Mouse (Mus musculus) kidney, adult 2 months (tissue): ENCODE data around the gene Cdk12.

Experiments
- CTCF ChIP-seq: fragments of 200-500 bp; conservative IDR thresholded peaks from 2 replicates; pipeline ENCODE4 v1.5.1; 2011; ENCODE audit warnings: low read depth, mild to moderate bottlenecking, control low read depth, low read length, moderate library complexity, mixed read lengths; ENCODE audit not compliant: insufficient read depth, insufficient read length
- POLR2A ChIP-seq: fragments of 200-500 bp; IDR thresholded peaks from one replicate; pipeline ENCODE4 v1.6.1; 2011; ENCODE audit warnings: low read depth, low read length, control low read depth

DNA sequence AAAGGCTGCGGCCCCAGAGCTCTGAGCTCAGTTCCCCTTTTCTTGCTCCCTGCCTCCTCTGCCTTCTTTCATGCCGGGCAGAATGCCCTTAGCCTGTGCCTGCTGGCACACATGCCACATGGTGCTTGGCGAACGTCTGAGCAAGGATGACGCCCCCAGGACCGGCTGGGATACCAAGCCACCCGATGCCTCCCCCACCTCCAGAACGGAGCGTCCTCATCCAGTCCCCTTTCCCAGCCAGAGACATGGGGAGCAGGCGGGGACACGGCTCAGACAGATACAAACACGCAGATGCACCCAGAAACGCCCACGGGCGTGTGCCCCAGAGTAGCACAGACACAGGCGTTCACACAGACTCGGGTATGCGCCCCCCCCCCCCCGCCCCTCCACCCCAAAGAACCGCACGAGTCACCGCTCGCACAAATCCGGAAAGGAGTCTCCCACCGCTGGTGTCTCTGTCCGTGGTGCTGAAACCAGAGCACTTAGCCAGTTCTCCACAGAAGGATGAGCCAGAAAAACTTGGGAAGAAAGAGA, 111.0 kb downstream of the Cdk12 start:
- no peak for TF ChIP-seq CTCF
- TF ChIP-seq POLR2A = no peak
